Mouse (Mus musculus) layer of hippocampus, postnatal 25 days (tissue): ENCODE data around the gene Slc11a2. TPM values are rescaled to one million over a fixed set of nuclear protein-coding genes. Genes with fewer than 3 reads are reported as not detected.
"Not testable (repeated sequence)": the region's sequence is repeated elsewhere in the genome, so short reads cannot be mapped to it uniquely, and the experiment has no call there.

ENCODE experiments used
- DNase-seq, 2 experiments: peaks; one replicate each; pipeline ENCODE4 v3.0.0; 2022; ENCODE audit warnings: mixed read lengths in 2 of 2, low spot score in 1 of 2; ENCODE audit errors: extremely low spot score in 1 of 2
- total RNA-seq, 2 experiments: library from RNA; stranded (reverse); gene quantifications; 2 replicates each; pipeline ENCODE4 v1.2.3; 2021

Slc11a2 gene
- total RNA-seq, 2 experiments from 2014 or later: 49.3 to 66.3 TPM

DNA sequence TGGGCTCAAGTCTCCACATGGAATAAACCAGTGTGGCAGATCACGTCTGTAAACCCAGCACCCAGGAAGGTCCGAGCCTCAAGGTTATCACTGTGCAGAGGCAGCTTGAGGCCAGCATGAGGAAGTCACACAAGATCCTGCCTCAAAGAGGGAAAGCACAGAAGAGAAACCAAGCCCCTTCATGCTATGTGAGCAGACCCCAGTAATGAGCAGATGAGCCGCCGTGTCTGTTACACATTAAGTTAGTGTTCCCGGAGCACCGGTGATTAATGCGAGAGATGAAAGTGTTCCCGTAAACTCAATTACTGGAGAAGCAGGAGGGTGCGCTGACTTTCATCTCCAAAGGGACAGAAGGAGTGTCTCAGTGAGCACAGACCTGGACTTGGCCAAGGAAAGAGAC is 58.9 kb downstream of the Slc11a2 start:
- not testable (repeated sequence) for DNase-seq

GRCm38 (mm10) chr15:100364242-100364641 is 60.6 kb downstream of the Slc11a2 start, which contains the start of gene Higd1c:
Higd1c (plus strand) TSS chr15:100364542.
- DNase-seq: no peak

DNA sequence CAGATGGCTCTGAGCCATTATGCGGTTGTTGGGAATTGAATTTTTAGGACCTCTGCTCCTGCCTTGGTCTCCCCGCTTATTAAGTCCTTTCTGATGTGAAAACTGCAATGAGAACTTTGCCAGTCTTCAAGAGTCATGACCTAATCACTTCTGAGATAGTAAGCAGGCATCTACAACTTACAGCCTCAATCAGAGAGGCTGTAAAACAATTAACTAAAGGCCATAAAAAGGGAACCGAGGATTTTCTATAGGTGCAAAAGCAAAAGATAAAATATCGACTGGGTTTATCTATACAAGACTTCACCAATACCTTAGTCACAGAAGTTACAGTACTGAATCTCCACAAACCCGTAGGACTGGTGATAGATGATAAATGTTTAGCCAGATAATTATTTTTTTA is 69.0 kb downstream of the Slc11a2 start:
- DNase-seq: no peak

DNA sequence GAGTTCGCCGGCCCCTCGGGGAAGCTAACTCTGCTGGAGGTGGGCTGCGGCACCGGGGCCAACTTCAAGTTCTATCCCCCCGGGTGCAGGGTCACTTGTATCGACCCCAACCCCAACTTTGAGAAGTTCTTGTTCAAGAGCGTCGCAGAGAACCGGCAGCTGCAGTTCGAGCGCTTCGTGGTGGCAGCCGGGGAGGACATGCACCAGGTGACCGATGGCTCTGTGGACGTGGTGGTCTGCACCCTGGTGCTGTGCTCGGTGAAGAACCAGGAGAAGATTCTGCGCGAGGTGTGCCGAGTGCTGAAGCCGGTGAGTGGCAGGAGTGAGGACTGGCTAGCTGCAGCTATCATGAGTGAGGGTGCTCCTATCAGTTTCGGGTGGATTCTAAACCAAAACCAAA is 71.5 kb downstream of the Slc11a2 start:
- DNase-seq: not testable (repeated sequence)

DNA sequence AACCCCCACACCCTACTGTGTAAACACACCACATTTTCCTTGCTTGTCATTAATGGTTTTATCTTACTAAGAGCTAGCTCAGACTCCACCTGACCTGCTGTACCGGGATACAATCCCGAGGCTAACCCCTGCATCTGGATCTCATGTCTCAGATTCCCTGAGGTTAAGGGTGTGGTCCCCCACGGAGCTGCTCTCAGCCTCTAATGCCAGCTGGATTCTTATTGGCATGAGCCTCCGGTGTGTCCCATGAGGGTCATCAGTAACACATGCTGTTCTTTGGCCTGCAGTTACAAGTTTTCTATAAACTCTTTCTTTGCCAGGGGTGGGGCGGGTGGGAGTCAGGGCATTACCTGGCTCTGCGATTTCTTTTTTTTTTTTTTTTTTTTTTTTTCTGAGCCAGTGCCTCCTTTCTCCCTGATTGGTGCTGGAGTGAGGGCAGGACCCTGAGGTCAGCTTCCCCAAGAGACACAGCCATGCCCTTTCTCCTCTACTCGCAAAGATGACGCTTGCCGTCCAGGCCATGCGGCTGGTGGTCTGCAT is 72.1 kb downstream of the Slc11a2 start, which contains the start of the genes Methig1 and Mettl7a2:
TSS of gene Methig1 (plus strand) at position 439 of the 540 bp plus-strand sequence.
TSS of gene Mettl7a2 (plus strand) at position 490 of the 540 bp plus-strand sequence.
- DNase-seq: no peak

GRCm38 (mm10) chr15:100351501-100352060 is 73.3 kb downstream of the Slc11a2 start:
- DNase-seq: no peak

- no peak for DNase-seq
Measured at GRCm38 (mm10) chr15:100349496-100349895, 75.4 kb downstream of the Slc11a2 start.

DNA sequence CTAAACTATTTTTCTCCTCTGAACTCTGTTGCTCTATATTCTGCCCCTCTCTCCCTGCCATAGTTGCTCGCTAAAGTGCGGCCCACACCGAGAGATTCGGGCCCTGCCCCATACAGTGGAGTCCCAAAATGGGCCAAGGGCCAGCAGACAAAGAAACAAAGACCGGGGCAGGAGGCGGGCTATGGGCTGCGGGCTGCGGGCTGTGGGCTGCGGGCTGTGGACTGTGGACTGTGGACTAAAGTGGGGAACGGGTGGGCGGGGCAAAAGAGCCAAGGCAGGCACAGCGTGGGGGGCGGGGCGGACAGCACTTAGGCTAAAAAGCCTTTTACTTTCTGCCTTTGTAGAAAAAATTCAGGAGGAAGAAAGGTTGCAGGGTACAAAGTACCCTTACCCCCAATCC is 78.1 kb downstream of the Slc11a2 start:
- DNase-seq: no peak

- no peak for DNase-seq
Measured at GRCm38 (mm10) chr15:100345484-100345883, 79.4 kb downstream of the Slc11a2 start.

DNA sequence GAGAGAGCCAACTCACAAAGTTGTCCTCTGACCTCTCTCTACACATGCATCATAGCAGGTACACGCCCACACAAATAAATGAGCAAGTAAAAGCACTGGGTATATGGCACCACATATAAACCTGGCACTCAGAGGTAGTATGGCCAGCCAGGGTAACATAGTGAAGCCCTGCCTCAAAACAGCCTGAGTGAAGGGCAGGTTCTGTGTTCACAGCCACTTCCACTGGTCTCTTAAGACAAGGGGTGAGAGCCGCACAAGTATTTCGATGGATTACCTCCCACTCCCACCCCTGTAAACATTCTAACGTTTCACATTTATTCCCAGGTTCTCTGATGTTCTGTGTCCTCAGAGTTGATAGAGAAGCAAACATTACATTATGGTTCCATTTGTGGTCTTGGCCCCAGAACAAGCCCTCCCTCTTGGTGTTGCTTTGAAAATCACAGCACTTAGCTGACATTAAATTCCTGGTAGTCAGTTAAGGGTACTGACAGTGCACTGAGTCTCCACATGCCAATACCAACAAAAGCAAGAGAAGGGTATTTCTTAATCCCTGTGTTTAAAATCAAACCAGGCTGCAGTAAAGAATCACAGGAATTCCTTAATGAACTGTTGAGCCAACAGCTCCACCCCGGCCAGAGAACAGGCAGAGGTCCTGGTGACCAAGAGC is 83.4 kb downstream of the Slc11a2 start:
- not testable (repeated sequence) for DNase-seq

Other genes starting within 250 kb of the Slc11a2 start
- gene Atf1, start 197.3 kb downstream of the Slc11a2 start, total RNA-seq: 10 to 100 TPM; 19.3 to 24.3 TPM
- gene Tmprss12, start 144.2 kb downstream of the Slc11a2 start, total RNA-seq: not detected
- gene Mettl7a1, start 120.9 kb downstream of the Slc11a2 start, total RNA-seq: 10 to 100 TPM; 31.0 to 35.0 TPM
- gene Mettl7a3, start 90.1 kb downstream of the Slc11a2 start, total RNA-seq: under 1 TPM; 0.23 to 0.32 TPM
- not detected for gene Methig1, start 71.9 kb downstream of the Slc11a2 start, total RNA-seq
- under 1 TPM; 0.31 to 0.79 TPM for gene Mettl7a2, start 71.9 kb downstream of the Slc11a2 start, total RNA-seq
- not detected for gene Higd1c, start 60.5 kb downstream of the Slc11a2 start, total RNA-seq
- gene Gm5475, start 2.9 kb downstream of the Slc11a2 start, total RNA-seq: not detected
- gene Letmd1, start 44.0 kb upstream of the Slc11a2 start, total RNA-seq: 10 to 100 TPM; 56.9 to 58.5 TPM
- 10 to 100 TPM; 27.0 to 27.9 TPM for gene Csrnp2, start 70.4 kb upstream of the Slc11a2 start, total RNA-seq
- 10 to 100 TPM; 26.9 to 29.0 TPM for gene Tfcp2, start 126.9 kb upstream of the Slc11a2 start, total RNA-seq
- 100 to 1,000 TPM in 1 of 2 experiments, 10 to 100 TPM in 1; 95.7 to 110 TPM for gene Pou6f1, start 174.9 kb upstream of the Slc11a2 start, total RNA-seq
- gene Dazap2, start 190.3 kb upstream of the Slc11a2 start, total RNA-seq: 100 to 1,000 TPM; 116 to 120 TPM
- 1 to 10 TPM in 1 of 2 experiments, under 1 TPM in 1; 0.98 to 1.8 TPM for gene Smagp, start 211.9 kb upstream of the Slc11a2 start, total RNA-seq
- gene Bin2, start 244.5 kb upstream of the Slc11a2 start, total RNA-seq: 1 to 10 TPM; 5.7 to 6.0 TPM